In the genomic region with DNA sequence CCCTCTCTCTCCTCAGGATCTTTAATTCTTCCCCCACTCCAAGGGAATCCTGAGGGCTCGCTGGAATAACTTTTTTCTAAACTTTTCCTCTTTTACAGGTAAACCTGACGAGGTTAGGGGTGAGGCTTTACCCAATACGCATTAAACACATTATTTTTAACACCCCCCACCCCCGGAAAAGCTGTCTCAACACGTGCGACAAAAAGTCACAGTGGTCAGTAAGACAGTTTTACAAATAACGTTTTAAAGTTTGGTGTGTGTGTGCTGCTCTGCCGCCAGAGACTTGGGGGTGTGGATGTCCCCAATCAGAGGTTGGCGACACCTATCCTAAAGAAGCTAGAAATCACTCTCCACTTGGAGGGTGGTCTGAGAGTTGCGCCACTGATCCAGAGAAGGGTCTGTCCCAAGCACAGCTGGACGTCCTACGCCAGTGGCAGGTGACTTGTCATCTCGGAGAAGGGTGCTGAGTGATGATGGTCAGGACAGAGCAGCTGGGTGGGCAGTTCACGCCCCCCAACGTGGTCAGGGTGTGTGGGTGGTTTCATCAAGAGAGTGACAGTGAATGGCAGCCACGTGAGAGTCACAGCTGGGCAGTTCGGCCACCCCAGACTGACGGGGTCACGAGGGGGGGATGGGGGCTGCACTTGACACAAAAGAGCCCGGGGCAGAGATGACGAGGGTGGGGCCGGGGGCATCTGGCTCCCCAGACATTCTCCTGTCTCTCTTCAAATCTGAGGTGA, we compare ENCODE assay signal across 7 mouse cellular contexts. TPM values are rescaled to one million over a fixed set of nuclear protein-coding genes. Genes with fewer than 3 reads are reported as not detected.
DNase-seq lines count a peak whose midpoint lies in the region; ATAC-seq and TF ChIP-seq lines count a peak whose summit lies in the region.

No protein-coding gene starts in this region.

- peak overlapping the region; percentile 89 for H3K27ac ChIP-seq in spleen, adult 2 months (ENCODE audit: insufficient read depth, low read length)
- peak overlapping the region; percentile 97 for H3K27ac ChIP-seq in heart, embryonic 12.5 days (ENCODE audit: poor library complexity, severe bottlenecking)
- peak overlapping the region; percentile 100 for H3K27ac ChIP-seq in midbrain, embryonic 12.5 days (replicated peaks)

- TF ChIP-seq CTCF in spleen, adult 2 months (IDR thresholded peaks at IDR 0.05; ENCODE audit: extremely low read depth, insufficient read depth, insufficient read length, insufficient replicate concordance): no peak

- WGBS in spleen, adult 2 months: 2% methylated on average over 22 of the region's 22 CpGs
- WGBS in heart, embryonic 12.5 days: under 1% methylated on average over 22 of the region's 22 CpGs
- under 1% methylated on average over 20 of the region's 22 CpGs for WGBS in midbrain, embryonic 12.5 days

- no peaks in the 10 kb centered on the region for H3K27me3 ChIP-seq in spleen, adult 2 months (ENCODE audit: control insufficient read depth, insufficient read depth, low read length)
- no peaks in the 10 kb centered on the region for H3K27me3 ChIP-seq in heart, embryonic 12.5 days (replicated peaks)
- no peaks in the 10 kb centered on the region for H3K27me3 ChIP-seq in midbrain, embryonic 12.5 days

- DNase-seq in spleen, adult 2 months (ENCODE audit: low read depth in 1 of 2, low spot score in 2 of 2): peak in 1 of 2 experiments; percentile 44
- DNase-seq in spleen, postnatal 4 days (ENCODE audit: low spot score in 2 of 2): no peak
- peak; percentile 82 for DNase-seq in embryo, embryonic 10.5 days (ENCODE audit: low spot score)
- DNase-seq in kidney, postnatal 4 days: peak; percentile 63 to 76
- DNase-seq in left cerebral cortex, postnatal 4 days: no peak

- H3K4me3 ChIP-seq in spleen, adult 2 months (ENCODE audit: extremely low read depth, insufficient read depth, insufficient read length): peak overlapping the region; percentile 92
- H3K4me3 ChIP-seq in heart, embryonic 12.5 days: peak overlapping the region; percentile 98
- peak overlapping the region; percentile 98 for H3K4me3 ChIP-seq in midbrain, embryonic 12.5 days

- intact Hi-C loops in left cerebral cortex, postnatal 4 days (cut with DNase I): no loop called here

- peak overlapping the region; percentile 100 for H3K9ac ChIP-seq in heart, embryonic 12.5 days
- H3K9ac ChIP-seq in midbrain, embryonic 12.5 days (replicated peaks): peak overlapping the region; percentile 99

- H3K9me3 ChIP-seq in heart, embryonic 12.5 days (replicated peaks): no peaks in the 10 kb centered on the region
- no peaks in the 10 kb centered on the region for H3K9me3 ChIP-seq in midbrain, embryonic 12.5 days

- ATAC-seq in heart, embryonic 12.5 days (ENCODE audit: insufficient number of reproducible peaks, low FRiP score): peak; percentile 22; the same call in 1 of the 2 replicates
- peak; percentile 16 for ATAC-seq in midbrain, embryonic 12.5 days (ENCODE audit: low FRiP score, low read depth)

- no peak for TF ChIP-seq POLR2A in spleen, adult 2 months (IDR thresholded peaks at IDR 0.05; ENCODE audit: low read depth, low read length)

- H3K4me1 ChIP-seq in spleen, adult 2 months (ENCODE audit: control insufficient read depth, insufficient read depth, insufficient read length): peaks cover 8% of the 10 kb centered on the region; the same call in 1 of the 2 replicates
- H3K4me1 ChIP-seq in heart, embryonic 12.5 days (replicated peaks): peaks cover 58% of the 10 kb centered on the region
- peaks cover 62% of the 10 kb centered on the region for H3K4me1 ChIP-seq in midbrain, embryonic 12.5 days

- H3K4me2 ChIP-seq in heart, embryonic 12.5 days: peak overlapping the region; percentile 97
- H3K4me2 ChIP-seq in midbrain, embryonic 12.5 days (replicated peaks): peak overlapping the region; percentile 87

- H3K36me3 ChIP-seq in spleen, adult 2 months (ENCODE audit: control insufficient read depth, insufficient read depth, low read length): peaks cover 5% of the 10 kb centered on the region
- H3K36me3 ChIP-seq in heart, embryonic 12.5 days: peaks cover 11% of the 10 kb centered on the region
- peaks cover 26% of the 10 kb centered on the region for H3K36me3 ChIP-seq in midbrain, embryonic 12.5 days

RNA-seq across cellular contexts. Expression of gene Chd3, which starts 1.4 kb away (rescaled TPM):
- polyA plus RNA-seq in spleen, adult 2 months (2012; rRNA removed): 146 and 160 TPM in 2 replicates
- polyA plus RNA-seq in heart, embryonic 12.5 days (2016; fragmentation: Nextera tagmentation; extraction: Ambion mirVana): 19.2 and 23.5 TPM in 2 replicates
- 78.7 and 88.5 TPM in 2 replicates for polyA plus RNA-seq in midbrain, embryonic 12.5 days (2016; fragmentation: Nextera tagmentation; extraction: Ambion mirVana)
- 100 to 1,000 TPM; 552 to 572 TPM for total RNA-seq in left cerebral cortex, postnatal 4 days (2021)

RNA-seq across cellular contexts. Expression of gene Naa38, which starts 27.5 kb away (rescaled TPM):
- polyA plus RNA-seq in spleen, adult 2 months (2012; rRNA removed): 82.3 and 105 TPM in 2 replicates
- polyA plus RNA-seq in heart, embryonic 12.5 days (2016; fragmentation: Nextera tagmentation; extraction: Ambion mirVana): 147 and 150 TPM in 2 replicates
- polyA plus RNA-seq in midbrain, embryonic 12.5 days (2016; fragmentation: Nextera tagmentation; extraction: Ambion mirVana): 98.9 and 105 TPM in 2 replicates
- total RNA-seq in left cerebral cortex, postnatal 4 days (2021): 10 to 100 TPM; 60.2 to 63.9 TPM

RNA-seq across cellular contexts. Expression of gene Rnf227, which starts 27.5 kb away (rescaled TPM):
- polyA plus RNA-seq in spleen, adult 2 months (2012; rRNA removed): 0.47 and 0.86 TPM in 2 replicates
- 6.7 and 8.5 TPM in 2 replicates for polyA plus RNA-seq in heart, embryonic 12.5 days (2016; fragmentation: Nextera tagmentation; extraction: Ambion mirVana)
- polyA plus RNA-seq in midbrain, embryonic 12.5 days (2016; fragmentation: Nextera tagmentation; extraction: Ambion mirVana): 48.4 and 50.5 TPM in 2 replicates
- total RNA-seq in left cerebral cortex, postnatal 4 days (2021): 10 to 100 TPM; 77.3 to 89.1 TPM

RNA-seq across cellular contexts. Expression of gene Cyb5d1, which starts 27.6 kb away (rescaled TPM):
- 9.5 and 11.1 TPM in 2 replicates for polyA plus RNA-seq in spleen, adult 2 months (2012; rRNA removed)
- 24.8 and 27.1 TPM in 2 replicates for polyA plus RNA-seq in heart, embryonic 12.5 days (2016; fragmentation: Nextera tagmentation; extraction: Ambion mirVana)
- 52.9 and 53.8 TPM in 2 replicates for polyA plus RNA-seq in midbrain, embryonic 12.5 days (2016; fragmentation: Nextera tagmentation; extraction: Ambion mirVana)
- 10 to 100 TPM; 36.3 to 41.1 TPM for total RNA-seq in left cerebral cortex, postnatal 4 days (2021)

RNA-seq across cellular contexts. Expression of gene Tmem88, which starts 30.2 kb away (rescaled TPM):
- 14.3 and 20.5 TPM in 2 replicates for polyA plus RNA-seq in spleen, adult 2 months (2012; rRNA removed)
- polyA plus RNA-seq in heart, embryonic 12.5 days (2016; fragmentation: Nextera tagmentation; extraction: Ambion mirVana): 34.4 and 35.7 TPM in 2 replicates
- polyA plus RNA-seq in midbrain, embryonic 12.5 days (2016; fragmentation: Nextera tagmentation; extraction: Ambion mirVana): 11.4 and 12.1 TPM in 2 replicates
- 1 to 10 TPM; 3.1 to 4.2 TPM for total RNA-seq in left cerebral cortex, postnatal 4 days (2021)

Comparison
In these comparisons a context has a peak if more than half of its experiments do, and no peak if none do; other contexts are left out.
1. DNase-seq: peak in embryo, embryonic 10.5 days (single experiment) and kidney, postnatal 4 days (2 of 2); none in spleen, postnatal 4 days (0 of 2) and left cerebral cortex, postnatal 4 days (single experiment).
2. Peak in every context shown above with its lines, with median percentiles within 50 percentile points of each other: H3K27ac ChIP-seq and H3K4me3 ChIP-seq.